Mouse (Mus musculus): Measurements from ENCODE around the gene Hc. TPM values are rescaled to one million over a fixed set of nuclear protein-coding genes. Genes with fewer than 3 reads are reported as not detected.

Hc gene
- polyA plus RNA-seq, 1 experiment: not detected

- TF ChIP-seq POLR2A (IDR thresholded peaks at IDR 0.05; ENCODE audit: low read depth, low read length) (no peak), CTCF (IDR thresholded peaks at IDR 0.05; ENCODE audit: borderline replicate concordance, insufficient read depth, low read length) (no peak)
- H3K27ac ChIP-seq (ENCODE audit: insufficient read depth, low read length): no peak overlapping the region
- no peaks in the 10 kb centered on the region for H3K4me1 ChIP-seq (ENCODE audit: control insufficient read depth, insufficient read depth, low read length)
- no peak overlapping the region for H3K4me3 ChIP-seq (ENCODE audit: insufficient read depth, low read length)
Measured at GRCm38 (mm10) chr2:34969166-34969565, 92.1 kb downstream of the Hc start.

- TF ChIP-seq CTCF (IDR thresholded peaks at IDR 0.05; ENCODE audit: borderline replicate concordance, insufficient read depth, low read length) (no peak), POLR2A (IDR thresholded peaks at IDR 0.05; ENCODE audit: low read depth, low read length) (no peak)
Measured at GRCm38 (mm10) chr2:34966243-34966934, 94.8 kb downstream of the Hc start.

GRCm38 (mm10) chr2:34965806-34966205, 95.4 kb downstream of the Hc start:
- no peak overlapping the region for H3K27ac ChIP-seq (ENCODE audit: insufficient read depth, low read length)
- no peak overlapping the region for H3K4me3 ChIP-seq (ENCODE audit: insufficient read depth, low read length)
- H3K4me1 ChIP-seq (ENCODE audit: control insufficient read depth, insufficient read depth, low read length): peaks cover 3% of the 10 kb centered on the region
- TF ChIP-seq POLR2A (IDR thresholded peaks at IDR 0.05; ENCODE audit: low read depth, low read length) (no peak), CTCF (IDR thresholded peaks at IDR 0.05; ENCODE audit: borderline replicate concordance, insufficient read depth, low read length) (no peak)

More at GRCm38 (mm10) chr2:34966243-34966934, 94.8 kb downstream of the Hc start:
- H3K4me3 ChIP-seq (ENCODE audit: insufficient read depth, low read length): no peak overlapping the region
- H3K4me1 ChIP-seq (ENCODE audit: control insufficient read depth, insufficient read depth, low read length): peaks cover 3% of the 10 kb centered on the region
- no peak overlapping the region for H3K27ac ChIP-seq (ENCODE audit: insufficient read depth, low read length)

- Histone ChIP-seq H3K4me3 (ENCODE audit: insufficient read depth, low read length) (no peak overlapping the region), H3K27ac (ENCODE audit: insufficient read depth, low read length) (no peak overlapping the region), H3K4me1 (ENCODE audit: control insufficient read depth, insufficient read depth, low read length) (peaks cover 3% of the 10 kb centered on the region)
- TF ChIP-seq POLR2A (IDR thresholded peaks at IDR 0.05; ENCODE audit: low read depth, low read length) (no peak), CTCF (IDR thresholded peaks at IDR 0.05; ENCODE audit: borderline replicate concordance, insufficient read depth, low read length) (no peak)
Measured at GRCm38 (mm10) chr2:34965293-34965692, 95.9 kb downstream of the Hc start.

DNA sequence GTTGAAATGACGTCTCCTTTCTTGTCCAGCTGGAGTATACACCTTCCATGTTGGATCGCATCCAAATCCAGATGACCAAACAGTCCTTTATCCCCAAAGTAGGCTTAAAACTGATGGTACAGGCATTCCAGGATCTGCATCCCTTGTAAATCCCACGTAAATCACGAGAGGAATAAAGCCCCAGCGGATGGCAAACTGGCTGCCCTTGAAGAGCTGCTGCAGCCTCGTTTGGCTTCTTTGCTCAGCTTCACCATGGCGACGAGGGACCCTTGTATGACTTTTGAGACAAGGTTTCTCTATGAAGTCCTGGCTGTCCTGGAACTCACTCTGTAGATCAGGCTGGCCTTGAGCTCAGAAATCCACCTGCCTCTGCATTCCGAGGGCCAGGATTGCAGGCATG, 96.6 kb downstream of the Hc start:
- H3K4me1 ChIP-seq (ENCODE audit: control insufficient read depth, insufficient read depth, low read length): peaks cover 3% of the 10 kb centered on the region
- TF ChIP-seq POLR2A (IDR thresholded peaks at IDR 0.05; ENCODE audit: low read depth, low read length): no peak
- H3K4me3 ChIP-seq (ENCODE audit: insufficient read depth, low read length): no peak overlapping the region
- no peak overlapping the region for H3K27ac ChIP-seq (ENCODE audit: insufficient read depth, low read length)

DNA sequence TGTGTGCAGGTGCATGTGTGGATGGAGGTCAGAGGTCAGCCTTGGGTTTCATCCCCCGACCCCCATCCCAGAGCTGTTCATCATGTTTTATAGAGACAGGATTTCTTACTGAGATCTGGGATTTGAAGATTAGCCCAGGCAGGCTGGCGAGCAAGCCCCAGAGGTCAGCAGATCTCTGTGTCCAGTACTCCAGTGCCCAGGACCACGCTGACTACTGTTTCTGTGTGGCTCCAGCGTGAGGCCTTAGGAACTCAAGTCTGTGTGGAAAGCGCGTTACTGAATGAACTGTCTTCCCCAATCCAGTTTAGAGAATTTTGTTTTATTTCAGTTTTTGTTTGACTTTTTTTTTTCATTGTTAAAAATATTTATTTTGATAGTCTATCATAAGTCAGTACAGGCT, 97.0 kb downstream of the Hc start:
- TF ChIP-seq CTCF (IDR thresholded peaks at IDR 0.05; ENCODE audit: borderline replicate concordance, insufficient read depth, low read length) (no peak), POLR2A (IDR thresholded peaks at IDR 0.05; ENCODE audit: low read depth, low read length) (no peak)
- Histone ChIP-seq H3K27ac (ENCODE audit: insufficient read depth, low read length) (no peak overlapping the region), H3K4me1 (ENCODE audit: control insufficient read depth, insufficient read depth, low read length) (peaks cover 3% of the 10 kb centered on the region), H3K4me3 (ENCODE audit: insufficient read depth, low read length) (no peak overlapping the region)

GRCm38 (mm10) chr2:34963371-34963956, 97.8 kb downstream of the Hc start:
- no peak overlapping the region for H3K4me3 ChIP-seq (ENCODE audit: insufficient read depth, low read length)
- no peak overlapping the region for H3K27ac ChIP-seq (ENCODE audit: insufficient read depth, low read length)
- peaks cover 8% of the 10 kb centered on the region for H3K4me1 ChIP-seq (ENCODE audit: control insufficient read depth, insufficient read depth, low read length)
- TF ChIP-seq CTCF (IDR thresholded peaks at IDR 0.05; ENCODE audit: borderline replicate concordance, insufficient read depth, low read length): no peak
- no peak for TF ChIP-seq POLR2A (IDR thresholded peaks at IDR 0.05; ENCODE audit: low read depth, low read length)

DNA sequence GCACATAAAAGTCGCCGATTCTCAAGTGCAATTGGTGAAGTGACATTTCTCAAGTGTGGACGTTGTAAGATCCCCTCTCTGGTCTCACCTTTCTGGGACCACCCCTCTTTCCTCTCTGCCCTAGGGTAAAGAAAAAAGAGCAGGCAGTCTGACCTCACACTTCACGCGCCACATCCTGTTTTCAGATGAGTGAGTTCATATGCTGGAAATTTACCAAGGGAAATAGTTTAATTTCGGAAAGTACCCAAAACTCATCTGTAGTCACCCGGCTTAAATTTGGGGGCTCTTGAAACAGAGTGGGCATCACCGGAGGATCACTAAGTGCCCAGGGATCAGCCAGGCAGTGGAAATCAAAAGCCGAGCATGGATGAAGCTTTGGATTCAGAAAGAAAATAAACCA, 98.3 kb downstream of the Hc start:
- H3K27ac ChIP-seq (ENCODE audit: insufficient read depth, low read length): no peak overlapping the region
- H3K4me3 ChIP-seq (ENCODE audit: insufficient read depth, low read length): no peak overlapping the region
- H3K4me1 ChIP-seq (ENCODE audit: control insufficient read depth, insufficient read depth, low read length): peaks cover 11% of the 10 kb centered on the region
- TF ChIP-seq CTCF (IDR thresholded peaks at IDR 0.05; ENCODE audit: borderline replicate concordance, insufficient read depth, low read length): no peak
- no peak for TF ChIP-seq POLR2A (IDR thresholded peaks at IDR 0.05; ENCODE audit: low read depth, low read length)

DNA sequence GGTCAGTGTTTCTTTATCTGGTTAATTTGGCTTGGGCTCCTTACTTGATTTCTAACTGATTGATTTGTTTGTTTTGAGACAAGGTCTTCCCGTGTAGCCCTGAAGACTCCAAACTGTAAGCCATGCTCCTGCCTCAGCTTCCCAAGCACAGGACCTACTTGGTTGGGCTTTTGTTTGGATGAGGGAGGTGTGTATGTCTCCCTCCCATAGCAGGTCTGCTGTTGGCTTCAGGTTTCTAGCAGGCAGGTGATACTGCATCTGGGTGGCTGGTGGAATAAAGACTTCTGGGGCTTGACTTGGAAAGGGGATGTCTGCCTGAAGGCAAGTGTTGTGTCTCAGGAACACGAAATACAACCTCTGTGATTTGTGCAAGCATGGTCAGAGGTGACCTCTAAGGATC, 99.0 kb downstream of the Hc start:
- Histone ChIP-seq H3K4me3 (ENCODE audit: insufficient read depth, low read length) (no peak overlapping the region), H3K4me1 (ENCODE audit: control insufficient read depth, insufficient read depth, low read length) (peaks cover 11% of the 10 kb centered on the region), H3K27ac (ENCODE audit: insufficient read depth, low read length) (no peak overlapping the region)
- TF ChIP-seq CTCF (IDR thresholded peaks at IDR 0.05; ENCODE audit: borderline replicate concordance, insufficient read depth, low read length) (no peak), POLR2A (IDR thresholded peaks at IDR 0.05; ENCODE audit: low read depth, low read length) (no peak)

DNA sequence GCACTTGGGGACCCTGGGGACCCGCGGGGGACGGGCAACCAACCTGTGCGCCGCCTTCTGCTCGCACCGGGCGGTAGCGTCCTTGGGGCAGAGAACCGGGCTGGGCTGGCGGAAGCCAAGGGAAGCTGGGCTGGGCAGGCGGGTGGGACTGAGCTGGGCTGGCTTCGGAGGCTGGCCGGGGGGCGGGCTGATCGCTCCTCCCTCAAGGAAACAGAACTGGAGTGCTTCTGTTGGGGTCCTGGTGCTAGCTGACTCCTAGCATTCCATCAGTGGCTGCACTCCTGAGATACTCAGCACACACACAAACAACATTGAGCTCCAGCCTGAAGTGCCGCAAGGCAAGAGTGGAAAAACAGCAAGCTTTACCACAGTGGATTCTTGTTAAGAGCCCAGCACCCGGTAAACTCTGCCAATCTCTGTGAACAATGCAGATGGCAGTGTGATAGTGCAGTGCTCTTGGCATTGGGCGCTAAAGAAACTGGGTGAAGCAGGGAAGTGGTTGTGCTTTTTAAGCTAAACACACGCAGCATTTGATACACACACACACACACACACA, 99.7 kb downstream of the Hc start, which contains the start of gene Traf1:
Traf1 (minus strand) TSS at position 292 of the 556 bp plus-strand sequence.
- Histone ChIP-seq H3K27ac (ENCODE audit: insufficient read depth, low read length) (no peak within 1 kb of the TSS), H3K4me3 (ENCODE audit: insufficient read depth, low read length) (0 out of 2 replicates have a peak within 1 kb of the TSS, but pooled peaks have one; percentile 0), H3K4me1 (ENCODE audit: control insufficient read depth, insufficient read depth, low read length) (peaks cover 11% of the 10 kb centered on the region)
- TF ChIP-seq POLR2A (IDR thresholded peaks at IDR 0.05; ENCODE audit: low read depth, low read length): no peak
- TF ChIP-seq CTCF (IDR thresholded peaks at IDR 0.05; ENCODE audit: borderline replicate concordance, insufficient read depth, low read length): no peak

Data from embryonic fibroblast, embryonic 13.5 days (primary cell).